Mouse (Mus musculus): ENCODE results near the gene Nhlrc4.

Gene Nhlrc4

GRCm38 (mm10) chr17:25944366-25945163 lies at the start of gene Nhlrc4, which contains the start of gene Pigq:
Gene Nhlrc4 (minus strand): TSS chr17:25944961.
Gene Pigq (minus strand): TSS chr17:25944936.
- in situ Hi-C loops (cut with MboI; ENCODE audit: low sequenced_read_pairs) = no loop called here

GRCm38 (mm10) chr17:25993489-25993888 lies 48.7 kb upstream of the Nhlrc4 start:
- in situ Hi-C loops (cut with MboI; ENCODE audit: low sequenced_read_pairs) = no loop called here

- in situ Hi-C loops (cut with MboI; ENCODE audit: low sequenced_read_pairs) = no loop called here
Measured at GRCm38 (mm10) chr17:25992274-25992673, 47.5 kb upstream of the Nhlrc4 start.

- in situ Hi-C loops (cut with MboI; ENCODE audit: low sequenced_read_pairs) = no loop called here
Measured at GRCm38 (mm10) chr17:25990331-25990730, 45.6 kb upstream of the Nhlrc4 start.

GRCm38 (mm10) chr17:25985306-25986294 lies 40.8 kb upstream of the Nhlrc4 start, which contains the start of gene Capn15:
Gene Capn15 (minus strand): TSS chr17:25985796.
- in situ Hi-C loops (cut with MboI; ENCODE audit: low sequenced_read_pairs) = no loop called here

GRCm38 (mm10) chr17:25984556-25985305 lies 40.0 kb upstream of the Nhlrc4 start:
- in situ Hi-C loops (cut with MboI; ENCODE audit: low sequenced_read_pairs) = no loop called here

GRCm38 (mm10) chr17:25984066-25984465 lies 39.3 kb upstream of the Nhlrc4 start:
- in situ Hi-C loops (cut with MboI; ENCODE audit: low sequenced_read_pairs) = no loop called here

- in situ Hi-C loops (cut with MboI; ENCODE audit: low sequenced_read_pairs) = no loop called here
Measured at GRCm38 (mm10) chr17:25982913-25983312, 38.2 kb upstream of the Nhlrc4 start.

- in situ Hi-C loops (cut with MboI; ENCODE audit: low sequenced_read_pairs) = no loop called here
Measured at GRCm38 (mm10) chr17:25980854-25981253, 36.1 kb upstream of the Nhlrc4 start.

- in situ Hi-C loops (cut with MboI; ENCODE audit: low sequenced_read_pairs) = no loop called here
Measured at GRCm38 (mm10) chr17:25979829-25980738, 35.3 kb upstream of the Nhlrc4 start.

GRCm38 (mm10) chr17:25970954-25971707 lies 26.4 kb upstream of the Nhlrc4 start:
- in situ Hi-C loops (cut with MboI; ENCODE audit: low sequenced_read_pairs) = no loop called here

GRCm38 (mm10) chr17:25970448-25970847 lies 25.7 kb upstream of the Nhlrc4 start:
- in situ Hi-C loops (cut with MboI; ENCODE audit: low sequenced_read_pairs) = no loop called here

- in situ Hi-C loops (cut with MboI; ENCODE audit: low sequenced_read_pairs) = no loop called here
Measured at GRCm38 (mm10) chr17:25968176-25968575, 23.4 kb upstream of the Nhlrc4 start.

- in situ Hi-C loops (cut with MboI; ENCODE audit: low sequenced_read_pairs) = no loop called here
Measured at GRCm38 (mm10) chr17:25967652-25968051, 22.9 kb upstream of the Nhlrc4 start.

- in situ Hi-C loops (cut with MboI; ENCODE audit: low sequenced_read_pairs) = no loop called here
Measured at GRCm38 (mm10) chr17:25964271-25964670, 19.5 kb upstream of the Nhlrc4 start.

- in situ Hi-C loops (cut with MboI; ENCODE audit: low sequenced_read_pairs) = no loop called here
Measured at GRCm38 (mm10) chr17:25962413-25962905, 17.7 kb upstream of the Nhlrc4 start.

GRCm38 (mm10) chr17:25961566-25961965 lies 16.8 kb upstream of the Nhlrc4 start:
- in situ Hi-C loops (cut with MboI; ENCODE audit: low sequenced_read_pairs) = no loop called here

GRCm38 (mm10) chr17:25959630-25960467 lies 15.1 kb upstream of the Nhlrc4 start:
- in situ Hi-C loops (cut with MboI; ENCODE audit: low sequenced_read_pairs) = no loop called here
